Mouse (Mus musculus) lung, embryonic 15.5 days (tissue): ENCODE measurements around the gene Apom. TPM values are rescaled to one million over a fixed set of nuclear protein-coding genes. Genes with fewer than 3 reads are reported as not detected.

Source experiments
- ATAC-seq: fragments of 200-750 bp; cut with Nextera tagmentation; 2 replicates; pipeline ENCODE4 v1.8.0; 2017; ENCODE audit warnings: moderate number of reproducible peaks, borderline replicate concordance; ENCODE audit not compliant: low FRiP score, low TSS enrichment; ENCODE audit errors: extremely low read depth
- H3K27ac ChIP-seq: fragments of 300-500 bp; sonication (generic); 2 replicates; pipeline ENCODE4 v1.5.1; 2015; ENCODE audit warnings: moderate library complexity, mild to moderate bottlenecking, inconsistent platforms
- H3K27me3 ChIP-seq: fragments of 300-500 bp; sonication (generic); 2 replicates; pipeline ENCODE4 v1.6.1; 2015; ENCODE audit warnings: inconsistent platforms
- H3K36me3 ChIP-seq: fragments of 300-500 bp; sonication (generic); 2 replicates; pipeline ENCODE4 v1.6.1; 2015; ENCODE audit warnings: inconsistent platforms
- H3K4me1 ChIP-seq: fragments of 300-500 bp; sonication (generic); 2 replicates; pipeline ENCODE4 v1.6.1; 2015; ENCODE audit warnings: inconsistent platforms
- H3K4me2 ChIP-seq: fragments of 300-500 bp; sonication (generic); 2 replicates; pipeline ENCODE4 v1.6.1; 2015; ENCODE audit warnings: inconsistent platforms, mild to moderate bottlenecking, moderate library complexity
- H3K4me3 ChIP-seq: fragments of 300-500 bp; sonication (generic); 2 replicates; pipeline ENCODE4 v1.5.1; 2015; ENCODE audit warnings: mild to moderate bottlenecking, inconsistent platforms
- H3K9ac ChIP-seq: fragments of 300-500 bp; sonication (generic); 2 replicates; pipeline ENCODE4 v1.6.1; 2015; ENCODE audit warnings: inconsistent platforms
- H3K9me3 ChIP-seq: fragments of 300-500 bp; sonication (generic); 2 replicates; pipeline ENCODE4 v1.6.1; 2016; ENCODE audit warnings: inconsistent platforms
- WGBS: fragments of 180-500 bp; shearing (Covaris S2); methylation state at CpG from one replicate; pipeline ENCODE4 v1.1.7; 2015; 5-methylcytosine and 5-hydroxymethylcytosine counted together
- polyA plus RNA-seq: library from polyadenylated mRNA; unstranded; fragments of >200 nt; fragmentation: Nextera tagmentation; extraction: Ambion mirVana; gene quantifications from 2 replicates; pipeline ENCODE4 v1.2.1, GENCODE M21; 2015

Gene Apom
- 1.0 and 3.9 TPM in 2 replicates for polyA plus RNA-seq

- Histone ChIP-seq H3K27ac (no peak within 1 kb of the TSS), H3K9ac (no peak within 1 kb of the TSS), H3K27me3 (no peaks in the 10 kb centered on the region), H3K36me3 (no peaks in the 10 kb centered on the region; the same call in 1 of the 2 replicates), H3K4me2 (no peak within 1 kb of the TSS), H3K4me3 (no peak within 1 kb of the TSS), H3K4me1 (peaks cover 23% of the 10 kb centered on the region), H3K9me3 (no peaks in the 10 kb centered on the region)
- ATAC-seq, result no peak
- 72% methylated on average over 15 of the region's 15 CpGs for whole genome bisulfite sequencing
Measured at GRCm38 (mm10) chr17:35131500-35132173, at the start of gene Apom. Gene Apom (minus strand): TSS chr17:35132050.

DNA sequence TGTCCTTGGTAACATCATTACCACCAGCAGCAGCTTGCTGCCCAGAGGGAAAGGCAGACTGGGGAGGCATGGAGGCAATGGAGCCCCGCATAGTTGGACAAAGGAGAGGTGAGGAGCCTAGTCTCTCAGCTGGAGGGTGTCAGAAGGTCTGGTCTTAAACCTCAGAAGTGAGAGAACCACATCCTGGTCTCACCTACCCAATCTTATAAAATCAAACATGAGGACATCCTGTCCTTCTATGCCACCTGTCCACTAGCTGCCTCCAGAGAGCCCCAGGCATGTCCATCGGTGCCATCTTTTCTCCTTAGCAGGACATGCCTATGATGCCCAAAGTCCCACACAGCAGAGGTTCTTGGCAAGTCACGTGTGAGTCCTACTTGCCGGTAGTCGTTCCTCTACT, 48.2 kb upstream of the Apom start:
- Histone ChIP-seq H3K4me1 (no peaks in the 10 kb centered on the region), H3K27ac (no peak overlapping the region), H3K4me3 (no peak overlapping the region), H3K9me3 (no peaks in the 10 kb centered on the region), H3K9ac (no peak overlapping the region), H3K27me3 (no peaks in the 10 kb centered on the region), H3K4me2 (no peak overlapping the region), H3K36me3 (no peaks in the 10 kb centered on the region)
- ATAC-seq, result no peak
- whole genome bisulfite sequencing, result 81% methylated on average over 5 of the region's 5 CpGs

- no peaks in the 10 kb centered on the region for H3K4me1 ChIP-seq
- no peaks in the 10 kb centered on the region for H3K27me3 ChIP-seq
- no peak overlapping the region for H3K9ac ChIP-seq
- no peaks in the 10 kb centered on the region for H3K9me3 ChIP-seq
- no peak overlapping the region for H3K27ac ChIP-seq
- H3K4me3 ChIP-seq, result no peak overlapping the region
- ATAC-seq, result peak; percentile 46; the same call in 1 of the 2 replicates
- no peaks in the 10 kb centered on the region for H3K36me3 ChIP-seq
- 12% methylated on average over 5 of the region's 5 CpGs for WGBS
- H3K4me2 ChIP-seq, result no peak overlapping the region
Measured at GRCm38 (mm10) chr17:35178528-35178927, 46.7 kb upstream of the Apom start.

GRCm38 (mm10) chr17:35175968-35176367, 44.1 kb upstream of the Apom start, which contains the start of gene Aif1:
Gene Aif1 (minus strand): TSS chr17:35176068.
- no peaks in the 10 kb centered on the region for H3K4me1 ChIP-seq
- H3K36me3 ChIP-seq, result no peaks in the 10 kb centered on the region
- 33% methylated on average over 2 of the region's 2 CpGs for WGBS
- no peak within 1 kb of the TSS for H3K4me2 ChIP-seq
- no peak within 1 kb of the TSS for H3K9ac ChIP-seq
- no peak for ATAC-seq
- H3K9me3 ChIP-seq, result no peaks in the 10 kb centered on the region
- H3K27me3 ChIP-seq, result no peaks in the 10 kb centered on the region
- H3K4me3 ChIP-seq, result no peak within 1 kb of the TSS
- no peak within 1 kb of the TSS for H3K27ac ChIP-seq

DNA sequence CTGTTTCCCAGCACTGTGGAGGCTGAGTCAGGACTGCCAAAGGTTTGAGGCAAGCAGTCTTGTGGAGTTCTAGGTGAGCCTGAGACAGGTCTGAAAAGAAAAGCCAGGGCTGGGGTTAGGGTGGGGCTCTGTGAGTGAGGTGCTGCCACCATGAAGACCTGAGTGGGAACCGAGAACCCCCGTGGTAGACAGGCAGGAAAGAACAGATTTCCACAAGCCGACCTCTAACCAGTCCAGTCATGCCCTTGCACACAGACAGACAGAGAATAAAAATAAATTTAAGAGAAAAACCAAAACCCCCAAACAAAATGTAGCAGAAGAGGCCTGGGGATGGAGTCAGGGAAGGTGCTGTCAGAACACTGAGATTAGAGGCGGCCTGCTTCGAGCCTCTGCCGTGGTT, 43.5 kb upstream of the Apom start:
- no peak overlapping the region for H3K9ac ChIP-seq
- WGBS, result 69% methylated on average over 6 of the region's 6 CpGs
- no peak overlapping the region for H3K4me3 ChIP-seq
- ATAC-seq, result no peak
- no peaks in the 10 kb centered on the region for H3K27me3 ChIP-seq
- no peak overlapping the region for H3K4me2 ChIP-seq
- no peaks in the 10 kb centered on the region for H3K36me3 ChIP-seq
- no peaks in the 10 kb centered on the region for H3K9me3 ChIP-seq
- no peaks in the 10 kb centered on the region for H3K4me1 ChIP-seq
- no peak overlapping the region for H3K27ac ChIP-seq

DNA sequence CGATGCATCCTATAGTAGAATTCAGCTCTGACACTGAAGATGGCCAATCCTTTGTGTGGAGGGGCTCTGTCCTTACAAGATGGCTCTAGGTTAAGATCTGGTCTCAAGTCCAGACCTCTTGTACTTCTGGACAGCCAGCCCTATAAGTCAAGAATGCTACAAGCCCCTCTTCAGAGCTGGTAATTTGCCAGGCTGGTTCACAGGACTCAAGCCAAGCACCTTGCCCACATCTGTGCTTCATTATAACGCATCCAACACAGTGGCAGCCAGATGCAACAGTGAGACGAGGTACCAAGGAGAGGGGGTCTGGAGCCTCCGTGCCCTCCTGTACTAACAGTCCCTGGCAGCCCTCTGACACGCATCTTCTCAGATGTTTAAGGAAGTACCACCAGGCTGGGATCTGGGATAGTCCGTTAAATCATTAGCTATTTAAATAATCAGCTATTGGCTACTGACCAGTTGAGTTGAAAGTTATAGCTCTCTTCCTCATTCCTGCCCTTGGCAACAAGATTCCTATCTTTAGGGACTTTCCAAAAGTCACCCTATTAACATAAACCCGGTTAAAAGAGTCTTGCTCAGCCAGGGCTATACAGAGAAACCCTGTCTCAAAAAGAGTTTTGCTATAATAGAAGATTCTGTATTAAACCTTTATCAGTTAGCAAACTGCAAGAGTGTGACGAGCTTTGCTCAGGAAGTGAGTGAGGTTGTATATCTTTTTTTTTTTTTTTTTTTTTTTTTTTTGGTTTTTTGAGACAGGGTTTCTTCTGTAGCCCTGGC, 42.5 kb upstream of the Apom start:
- ATAC-seq, result no peak
- H3K9ac ChIP-seq, result no peak overlapping the region
- H3K4me3 ChIP-seq, result no peak overlapping the region
- H3K27me3 ChIP-seq, result no peaks in the 10 kb centered on the region
- no peaks in the 10 kb centered on the region for H3K4me1 ChIP-seq
- no peaks in the 10 kb centered on the region for H3K36me3 ChIP-seq
- no peaks in the 10 kb centered on the region for H3K9me3 ChIP-seq
- 56% methylated on average over 8 of the region's 8 CpGs for WGBS
- H3K4me2 ChIP-seq, result no peak overlapping the region
- no peak overlapping the region for H3K27ac ChIP-seq

DNA sequence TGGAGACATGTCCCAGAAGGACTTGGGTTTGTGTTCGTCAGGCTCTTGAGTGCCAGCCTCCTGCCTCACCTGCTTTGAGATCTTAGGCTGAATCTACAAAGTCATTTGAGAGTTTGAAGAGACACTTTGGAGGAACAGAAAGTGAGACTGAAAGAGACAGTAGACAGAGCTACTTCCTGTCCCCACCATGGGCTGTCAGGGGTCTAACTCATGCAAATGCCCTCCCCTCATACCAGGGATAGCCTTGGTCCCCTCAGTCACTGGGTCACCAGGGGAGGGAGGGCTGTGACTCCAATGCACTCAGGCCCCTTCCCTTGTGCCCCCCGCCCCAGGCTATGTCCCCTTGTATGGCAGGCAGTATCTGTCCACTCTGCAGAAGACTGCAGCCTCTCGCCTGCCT, 41.5 kb upstream of the Apom start:
- H3K9me3 ChIP-seq, result no peaks in the 10 kb centered on the region
- H3K36me3 ChIP-seq, result no peaks in the 10 kb centered on the region
- 59% methylated on average over 3 of the region's 3 CpGs for WGBS
- H3K4me1 ChIP-seq, result no peaks in the 10 kb centered on the region
- H3K27ac ChIP-seq, result no peak overlapping the region
- H3K9ac ChIP-seq, result no peak overlapping the region
- no peak overlapping the region for H3K4me2 ChIP-seq
- H3K27me3 ChIP-seq, result no peaks in the 10 kb centered on the region
- no peak overlapping the region for H3K4me3 ChIP-seq
- no peak for ATAC-seq

GRCm38 (mm10) chr17:35172445-35173234, 40.8 kb upstream of the Apom start:
- no peaks in the 10 kb centered on the region for H3K27me3 ChIP-seq
- H3K36me3 ChIP-seq, result no peaks in the 10 kb centered on the region
- no peak for ATAC-seq
- H3K9ac ChIP-seq, result no peak overlapping the region
- 64% methylated on average over 11 of the region's 11 CpGs for WGBS
- H3K4me2 ChIP-seq, result no peak overlapping the region
- H3K4me3 ChIP-seq, result no peak overlapping the region
- H3K9me3 ChIP-seq, result no peaks in the 10 kb centered on the region
- no peaks in the 10 kb centered on the region for H3K4me1 ChIP-seq
- no peak overlapping the region for H3K27ac ChIP-seq

DNA sequence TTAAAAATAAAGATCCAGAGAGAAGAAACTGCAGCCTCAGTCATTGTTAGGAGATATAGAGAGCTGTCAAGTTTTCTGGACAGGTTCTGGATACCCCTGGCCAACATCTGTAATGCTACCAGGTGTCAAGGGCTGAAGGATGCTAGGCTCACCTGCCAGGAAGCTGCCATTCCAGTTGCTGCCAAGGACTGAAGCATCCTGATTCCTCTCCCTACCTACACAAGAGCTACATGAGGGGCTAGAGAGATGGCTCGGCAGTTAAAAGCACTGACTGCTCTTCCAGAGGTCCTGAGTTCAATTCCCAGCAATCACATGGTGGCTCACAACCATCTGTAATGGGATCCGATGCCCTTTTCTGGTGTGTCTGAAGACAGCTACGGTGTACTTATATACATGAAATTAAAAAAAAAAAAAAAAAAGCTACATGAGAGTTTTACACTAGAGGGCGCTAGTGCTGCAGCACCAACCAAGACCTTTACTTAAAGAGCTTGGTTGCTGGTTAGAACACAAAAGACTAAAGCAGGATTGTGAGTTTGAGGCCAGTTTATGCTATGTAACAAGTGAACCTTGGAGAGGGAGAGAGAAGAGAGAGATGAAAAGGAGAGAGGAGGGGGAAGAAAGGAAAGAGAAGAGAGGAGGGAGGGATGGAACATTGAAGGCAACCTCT, 36.8 kb upstream of the Apom start:
- H3K4me2 ChIP-seq, result no peak overlapping the region
- no peak for ATAC-seq
- WGBS, result 8% methylated on average over 4 of the region's 4 CpGs
- H3K4me3 ChIP-seq, result no peak overlapping the region
- H3K9ac ChIP-seq, result no peak overlapping the region
- H3K27me3 ChIP-seq, result no peaks in the 10 kb centered on the region
- H3K9me3 ChIP-seq, result no peaks in the 10 kb centered on the region
- no peak overlapping the region for H3K27ac ChIP-seq
- H3K36me3 ChIP-seq, result no peaks in the 10 kb centered on the region
- H3K4me1 ChIP-seq, result peaks cover 13% of the 10 kb centered on the region

GRCm38 (mm10) chr17:35167794-35168193, 35.9 kb upstream of the Apom start:
- Histone ChIP-seq H3K9me3 (no peaks in the 10 kb centered on the region), H3K4me2 (no peak overlapping the region), H3K36me3 (no peaks in the 10 kb centered on the region), H3K4me1 (peaks cover 16% of the 10 kb centered on the region), H3K27ac (no peak overlapping the region), H3K27me3 (no peaks in the 10 kb centered on the region), H3K4me3 (no peak overlapping the region), H3K9ac (no peak overlapping the region)
- 81% methylated on average over 7 of the region's 7 CpGs for WGBS
- no peak for ATAC-seq

DNA sequence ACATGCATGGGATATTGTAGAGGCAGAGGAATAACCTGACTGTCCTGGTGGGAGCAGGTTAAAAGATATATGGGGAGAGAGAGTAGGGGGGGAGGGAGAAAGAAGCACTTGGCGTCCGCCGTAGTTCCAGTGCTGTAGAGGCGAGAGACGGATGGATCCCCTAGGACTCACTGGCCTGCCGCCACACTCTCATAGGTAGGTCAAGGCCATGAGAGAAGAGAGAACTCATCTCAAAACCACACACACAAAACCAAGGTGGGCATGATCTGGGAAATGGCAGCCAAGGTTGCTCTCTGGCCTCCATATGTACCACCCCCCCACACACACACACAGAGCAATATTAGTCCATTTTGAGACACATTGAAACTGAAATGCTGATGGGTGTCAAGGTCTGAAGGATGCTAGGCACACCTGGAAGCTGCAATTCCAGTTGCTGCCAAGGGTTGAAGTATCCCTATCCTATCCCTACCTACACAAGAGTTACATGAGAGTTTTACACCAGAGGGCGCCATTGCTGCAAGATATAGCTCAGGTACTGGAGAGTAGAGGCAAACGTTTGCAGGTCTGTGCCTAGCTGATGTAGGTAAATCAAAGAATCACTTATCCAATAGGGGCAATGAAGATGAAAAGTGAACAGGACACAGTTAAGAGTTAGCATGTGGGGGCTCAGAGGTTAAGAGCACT, 34.6 kb upstream of the Apom start:
- peaks cover 26% of the 10 kb centered on the region for H3K4me1 ChIP-seq
- H3K9ac ChIP-seq, result no peak overlapping the region
- no peaks in the 10 kb centered on the region for H3K9me3 ChIP-seq
- H3K27ac ChIP-seq, result peak overlapping the region; percentile 100; the same call in 1 of the 2 replicates
- H3K4me3 ChIP-seq, result peak overlapping the region; percentile 90; the same call in 1 of the 2 replicates
- H3K27me3 ChIP-seq, result no peaks in the 10 kb centered on the region
- no peak for ATAC-seq
- H3K36me3 ChIP-seq, result peaks cover 5% of the 10 kb centered on the region
- 67% methylated on average over 8 of the region's 8 CpGs for WGBS
- peak overlapping the region; percentile 58 for H3K4me2 ChIP-seq
